Comparison of ENCODE assay signal across 8 mouse cellular contexts in genomic region chrX:160116658-160117057, GRCm38 (mm10). TPM values are rescaled to one million over a fixed set of nuclear protein-coding genes. Genes with fewer than 3 reads are reported as not detected.
DNase-seq lines count a peak whose midpoint lies in the region; ATAC-seq lines count a peak whose summit lies in the region.

No protein-coding gene starts in this region.

- no peak overlapping the region for H3K4me3 ChIP-seq in heart, embryonic 16.5 days (ENCODE audit: low read length)
- no peak overlapping the region for H3K4me3 ChIP-seq in liver, embryonic 16.5 days (ENCODE audit: low read depth, low read length)
- H3K4me3 ChIP-seq in neural tube, embryonic 12.5 days = no peak overlapping the region

- no peak overlapping the region for H3K4me2 ChIP-seq in heart, embryonic 16.5 days (ENCODE audit: low read depth, low read length)
- no peak overlapping the region for H3K4me2 ChIP-seq in liver, embryonic 16.5 days (ENCODE audit: low read depth, low read length)
- no peak overlapping the region for H3K4me2 ChIP-seq in neural tube, embryonic 12.5 days (replicated peaks)

- H3K27ac ChIP-seq in heart, embryonic 16.5 days (ENCODE audit: low read length) = no peak overlapping the region
- H3K27ac ChIP-seq in liver, embryonic 16.5 days (ENCODE audit: low read length) = no peak overlapping the region
- H3K27ac ChIP-seq in neural tube, embryonic 12.5 days = no peak overlapping the region

- DNase-seq in A20 (ENCODE audit: low read depth, low spot score) (peak; percentile 60), MN1 (ENCODE audit: low spot score) (peak; percentile 41)
- DNase-seq in cerebellum, postnatal 36 days = peak; percentile 37 to 39
- DNase-seq in kidney, postnatal 14 days = peak; percentile 49
- DNase-seq in thymus, postnatal 0 days (ENCODE audit: low spot score) = peak; percentile 52

- H3K4me1 ChIP-seq in heart, embryonic 16.5 days (ENCODE audit: control insufficient read depth, insufficient read depth, low read length) = no peaks in the 10 kb centered on the region
- H3K4me1 ChIP-seq in liver, embryonic 16.5 days (ENCODE audit: control insufficient read depth, low read depth, low read length) = no peaks in the 10 kb centered on the region
- no peaks in the 10 kb centered on the region for H3K4me1 ChIP-seq in neural tube, embryonic 12.5 days

- no peaks in the 10 kb centered on the region for H3K27me3 ChIP-seq in heart, embryonic 16.5 days (ENCODE audit: control insufficient read depth, insufficient read depth, low read length)
- H3K27me3 ChIP-seq in liver, embryonic 16.5 days (ENCODE audit: control insufficient read depth, insufficient read depth, low read depth, low read length) = no peaks in the 10 kb centered on the region; the same call in 1 of the 2 replicates
- H3K27me3 ChIP-seq in neural tube, embryonic 12.5 days (replicated peaks) = no peaks in the 10 kb centered on the region

- H3K9ac ChIP-seq in heart, embryonic 16.5 days (ENCODE audit: low read length) = no peak overlapping the region
- H3K9ac ChIP-seq in liver, embryonic 16.5 days (ENCODE audit: low read depth, low read length) = no peak overlapping the region
- H3K9ac ChIP-seq in neural tube, embryonic 12.5 days = no peak overlapping the region

- WGBS in heart, embryonic 16.5 days = 76% methylated on average over 3 of the region's 3 CpGs
- WGBS in liver, embryonic 16.5 days (ENCODE audit: insufficient replicate concordance) = 50% methylated on average over 3 of the region's 3 CpGs
- WGBS in neural tube, embryonic 12.5 days = 82% methylated on average over 3 of the region's 3 CpGs

- peak; percentile 23; the same call in 1 of the 2 replicates for ATAC-seq in heart, embryonic 16.5 days (replicated peaks; ENCODE audit: extremely low read depth, insufficient read depth, low FRiP score)
- peak; percentile 27; the same call in 1 of the 2 replicates for ATAC-seq in liver, embryonic 16.5 days (ENCODE audit: low read depth)
- peak; percentile 33; the same call in 1 of the 2 replicates for ATAC-seq in neural tube, embryonic 12.5 days (ENCODE audit: low FRiP score, low read depth)

- no peaks in the 10 kb centered on the region for H3K9me3 ChIP-seq in heart, embryonic 16.5 days (replicated peaks; ENCODE audit: control insufficient read depth, low read length)
- H3K9me3 ChIP-seq in liver, embryonic 16.5 days (replicated peaks; ENCODE audit: control insufficient read depth, low read length) = no peaks in the 10 kb centered on the region
- no peaks in the 10 kb centered on the region for H3K9me3 ChIP-seq in neural tube, embryonic 12.5 days

- peaks cover 8% of the 10 kb centered on the region; the same call in 1 of the 2 replicates for H3K36me3 ChIP-seq in heart, embryonic 16.5 days (ENCODE audit: control insufficient read depth, insufficient read depth)
- H3K36me3 ChIP-seq in liver, embryonic 16.5 days (ENCODE audit: control insufficient read depth, insufficient read depth) = no peaks in the 10 kb centered on the region
- peaks cover 1% of the 10 kb centered on the region for H3K36me3 ChIP-seq in neural tube, embryonic 12.5 days

RNA-seq across cellular contexts. Expression of gene Pdha1, which starts 21.6 kb away (rescaled TPM):
- 362 and 383 TPM in 2 replicates for polyA plus RNA-seq in heart, embryonic 16.5 days (2015; fragmentation: Nextera tagmentation; extraction: Ambion mirVana)
- 42.8 and 45.2 TPM in 2 replicates for polyA plus RNA-seq in liver, embryonic 16.5 days (2015; fragmentation: Nextera tagmentation; extraction: Ambion mirVana)
- polyA plus RNA-seq in neural tube, embryonic 12.5 days (2016; fragmentation: Nextera tagmentation; extraction: Ambion mirVana) = 86.6 and 100 TPM in 2 replicates
- polyA plus RNA-seq in thymus, postnatal 0 days (2015; fragmentation: Nextera tagmentation; extraction: Ambion mirVana) = 120 and 121 TPM in 2 replicates
